Mouse (Mus musculus): ENCODE results near the gene Pard6a.

Gene Pard6a

GRCm38 (mm10) chr8:105700966-105701824, at the start of gene Pard6a, which contains the start of gene Acd:
Gene Pard6a (plus strand): TSS chr8:105701148.
Gene Acd (minus strand): TSS chr8:105701102.
- DNase-seq: peak; percentile 92

GRCm38 (mm10) chr8:105657641-105658040, 43.3 kb upstream of the Pard6a start:
- no peak for DNase-seq

- no peak for DNase-seq
Observed at GRCm38 (mm10) chr8:105661167-105661566, 39.8 kb upstream of the Pard6a start.

- DNase-seq: no peak
Observed at GRCm38 (mm10) chr8:105677891-105678290, 23.1 kb upstream of the Pard6a start.

GRCm38 (mm10) chr8:105685325-105685724, 15.6 kb upstream of the Pard6a start:
- DNase-seq: no peak

- DNase-seq: no peak
Observed at GRCm38 (mm10) chr8:105685796-105686308, 15.1 kb upstream of the Pard6a start, which contains the start of gene Carmil2. Gene Carmil2 (plus strand): TSS chr8:105686274.

GRCm38 (mm10) chr8:105686551-105686950, 14.4 kb upstream of the Pard6a start:
- no peak for DNase-seq

GRCm38 (mm10) chr8:105687512-105687911, 13.4 kb upstream of the Pard6a start:
- DNase-seq: no peak

GRCm38 (mm10) chr8:105688242-105688752, 12.7 kb upstream of the Pard6a start:
- no peak for DNase-seq

- no peak for DNase-seq
Observed at GRCm38 (mm10) chr8:105689256-105689982, 11.5 kb upstream of the Pard6a start.

- DNase-seq: no peak
Observed at GRCm38 (mm10) chr8:105689983-105690360, 11.0 kb upstream of the Pard6a start.

- DNase-seq: no peak
Observed at GRCm38 (mm10) chr8:105690978-105691377, 10.0 kb upstream of the Pard6a start.

GRCm38 (mm10) chr8:105692449-105693182, 8.3 kb upstream of the Pard6a start:
- no peak for DNase-seq

- DNase-seq: peak; percentile 85
Observed at GRCm38 (mm10) chr8:105693648-105694047, 7.3 kb upstream of the Pard6a start.

- peak; percentile 55 for DNase-seq
Observed at GRCm38 (mm10) chr8:105694051-105694799, 6.7 kb upstream of the Pard6a start.

- no peak for DNase-seq
Observed at GRCm38 (mm10) chr8:105695080-105695780, 5.7 kb upstream of the Pard6a start.

GRCm38 (mm10) chr8:105697196-105697780, 3.7 kb upstream of the Pard6a start:
- DNase-seq: no peak

- no peak for DNase-seq
Observed at GRCm38 (mm10) chr8:105698734-105699133, 2.2 kb upstream of the Pard6a start.

- DNase-seq: no peak
Observed at GRCm38 (mm10) chr8:105699488-105700215, 1.3 kb upstream of the Pard6a start.

- no peak for DNase-seq
Observed at GRCm38 (mm10) chr8:105700566-105700965, 382 bp upstream of the Pard6a start.
